Mouse (Mus musculus) spleen, postnatal 10 days (tissue): ENCODE data around the gene Igsf3.

Experiments used
- DNase-seq, 2 experiments: peaks; one replicate each; pipeline ENCODE4 v3.0.0; 2021 to 2022; ENCODE audit warnings: low spot score in 2 of 2

Igsf3 gene

DNA sequence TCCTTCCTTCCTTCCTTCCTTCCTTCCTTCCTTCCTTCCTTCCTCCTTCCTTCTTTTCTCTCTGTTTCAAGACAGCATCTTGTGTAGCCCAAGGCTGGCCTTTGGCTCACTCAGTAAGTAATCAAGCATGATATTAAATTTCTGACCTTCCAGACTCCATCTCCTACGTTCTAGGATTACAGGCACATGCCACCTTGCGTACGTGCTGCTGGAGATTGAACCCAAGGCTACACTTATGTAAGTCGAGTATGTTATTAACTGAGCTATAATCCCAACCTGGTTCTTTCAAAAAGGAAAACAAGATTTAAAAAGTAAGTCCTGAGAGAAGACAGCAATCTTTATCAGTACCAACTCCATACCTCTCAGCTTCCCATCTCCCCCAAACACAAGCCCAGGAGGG is 124.7 kb downstream of the Igsf3 start:
- DNase-seq = no peak

DNA sequence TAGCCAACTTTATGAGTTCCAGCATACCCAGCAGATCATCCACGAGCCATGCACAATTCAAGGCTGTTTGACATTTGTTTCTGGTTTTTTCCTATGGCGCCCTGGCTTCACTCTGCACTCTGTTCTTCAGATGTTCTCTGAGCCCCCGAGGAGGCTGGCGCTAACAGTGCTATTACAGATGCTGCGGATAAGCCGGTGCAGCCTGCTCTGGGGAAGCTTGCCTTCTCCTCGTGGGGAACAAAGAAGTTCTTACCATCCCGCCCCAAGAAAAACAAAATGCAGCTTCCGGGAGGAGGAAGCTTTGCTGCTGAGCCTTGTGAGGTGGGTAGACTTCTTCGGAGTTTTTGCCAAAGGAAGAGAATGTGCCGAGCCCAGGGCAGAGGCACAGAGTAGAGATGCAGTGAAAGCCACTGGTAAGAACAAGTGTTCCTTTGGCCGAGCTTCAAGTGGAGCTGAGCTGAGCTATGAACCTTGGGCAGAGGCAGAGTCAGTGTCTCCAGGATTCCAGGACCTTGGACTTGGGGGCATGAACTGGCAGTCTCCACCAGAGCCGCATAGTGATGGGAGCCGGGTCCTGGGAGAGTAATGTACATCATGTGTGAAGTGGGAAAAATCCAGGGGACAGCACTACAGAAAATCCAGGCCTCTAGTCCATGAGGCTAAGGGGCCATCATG is 125.3 kb downstream of the Igsf3 start:
- DNase-seq = no peak

DNA sequence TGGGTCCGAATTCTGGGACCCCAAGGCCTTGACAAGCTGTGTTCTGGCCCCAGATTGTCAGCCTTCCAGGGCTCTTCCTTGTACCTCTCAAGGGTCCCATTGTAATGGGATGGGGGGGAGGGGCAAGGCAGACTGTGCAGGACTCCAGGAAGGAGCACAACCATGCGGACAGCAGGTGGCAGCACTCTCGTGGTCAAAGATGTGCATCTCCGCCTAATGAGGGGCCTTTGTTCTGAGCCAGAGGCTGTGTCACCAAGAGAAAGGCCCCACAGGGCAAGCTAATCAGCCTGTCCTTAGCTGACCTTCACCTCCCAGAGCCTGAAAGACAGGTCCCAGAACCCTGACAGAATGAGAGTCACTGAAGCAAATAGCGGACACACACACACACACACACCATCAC is 129.3 kb downstream of the Igsf3 start:
- peak; percentile 22 to 73 for DNase-seq

DNA sequence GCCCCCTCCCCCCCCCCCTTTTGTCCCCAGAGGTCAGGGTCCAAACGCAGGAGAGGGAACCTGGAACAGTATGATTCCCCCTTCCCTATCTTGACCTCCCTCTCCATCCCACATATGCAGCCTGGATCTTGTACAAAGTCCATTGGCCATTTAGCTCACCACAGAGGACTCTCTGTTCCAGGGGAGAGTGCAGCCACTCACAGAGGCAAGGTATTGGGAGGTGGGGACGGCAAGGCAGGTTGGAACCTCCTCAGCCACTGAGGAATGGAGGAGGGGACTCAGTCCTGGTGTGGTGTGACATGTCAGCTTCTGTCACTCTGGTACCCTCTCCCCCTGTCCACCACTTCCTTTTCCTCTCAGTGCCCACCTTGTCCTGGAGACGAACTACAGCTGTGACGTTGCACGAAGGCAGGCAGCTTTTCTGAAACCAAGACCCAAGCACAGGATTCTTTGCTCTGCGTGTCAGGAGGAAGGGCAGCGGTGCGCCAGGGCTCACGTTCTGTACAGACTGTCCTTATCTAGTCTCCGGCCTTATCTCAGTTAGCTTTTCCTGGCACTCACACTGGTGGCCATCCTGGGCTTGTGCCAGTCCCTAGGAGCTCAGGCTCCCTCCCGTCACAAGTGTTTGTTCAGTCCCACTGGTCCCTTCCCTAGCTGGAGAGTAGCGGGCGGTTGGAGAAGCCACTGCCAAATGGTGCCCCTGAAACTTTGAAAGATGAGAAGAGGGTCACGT is 130.3 kb downstream of the Igsf3 start:
- no peak for DNase-seq

DNA sequence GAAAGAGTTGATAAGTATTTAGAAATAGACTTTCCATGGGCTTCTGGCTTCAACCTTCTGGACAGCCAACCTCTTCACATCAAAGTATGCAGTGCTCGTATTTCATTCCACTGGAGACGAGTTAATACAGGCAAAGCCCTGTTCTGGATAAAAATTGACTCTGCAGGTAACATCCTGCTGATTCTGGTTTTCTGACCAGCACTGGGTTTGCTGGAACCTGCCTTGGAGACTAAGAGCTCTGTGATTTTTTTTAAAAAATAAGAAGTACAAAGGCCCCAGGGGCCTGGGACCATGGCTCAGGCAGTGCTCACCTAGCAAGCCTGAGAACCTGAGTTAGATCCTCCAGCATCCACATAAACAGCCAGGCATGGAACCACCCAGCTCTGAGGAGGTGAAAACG is 130.9 kb downstream of the Igsf3 start:
- no peak for DNase-seq

DNA sequence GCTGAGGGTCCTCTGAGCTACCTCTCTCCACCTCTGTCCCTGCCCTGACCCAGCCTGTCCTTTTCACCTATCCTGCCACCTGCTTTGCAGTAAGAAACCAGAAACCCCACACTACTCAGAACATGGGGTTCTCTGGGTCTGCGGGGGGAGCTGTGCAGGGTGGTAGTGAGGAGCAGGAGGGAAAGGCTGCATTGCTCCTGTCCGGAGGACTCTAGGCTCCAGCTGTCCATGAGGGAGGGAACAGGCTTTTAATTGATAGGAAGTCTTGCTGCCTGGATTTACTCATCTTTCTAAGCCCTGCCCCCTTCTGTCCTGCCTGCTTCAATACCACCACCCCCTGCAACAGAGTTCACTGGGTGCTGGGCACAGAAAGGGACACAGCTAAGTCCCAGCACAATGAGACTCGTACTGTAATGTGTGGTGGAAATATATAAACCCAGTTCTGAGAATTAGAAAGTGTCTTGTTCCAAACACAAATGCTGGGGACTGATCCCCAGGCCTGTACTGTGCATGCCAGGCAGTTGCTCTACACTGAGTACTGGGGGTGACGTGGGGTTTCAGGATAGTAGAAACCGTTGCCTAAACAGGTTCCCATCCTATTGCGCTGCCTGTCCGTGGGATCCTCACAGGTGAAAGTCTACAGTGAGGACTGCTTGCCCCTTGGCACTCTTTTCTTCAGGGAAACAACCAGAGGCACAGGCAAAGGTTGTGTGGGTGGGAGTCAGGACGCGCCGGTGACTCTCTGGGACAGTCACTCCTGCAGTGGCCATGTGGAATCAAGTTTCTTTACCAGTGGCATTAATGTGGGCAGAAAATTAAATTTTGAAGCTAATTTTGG is 133.0 kb downstream of the Igsf3 start:
- DNase-seq = no peak

DNA sequence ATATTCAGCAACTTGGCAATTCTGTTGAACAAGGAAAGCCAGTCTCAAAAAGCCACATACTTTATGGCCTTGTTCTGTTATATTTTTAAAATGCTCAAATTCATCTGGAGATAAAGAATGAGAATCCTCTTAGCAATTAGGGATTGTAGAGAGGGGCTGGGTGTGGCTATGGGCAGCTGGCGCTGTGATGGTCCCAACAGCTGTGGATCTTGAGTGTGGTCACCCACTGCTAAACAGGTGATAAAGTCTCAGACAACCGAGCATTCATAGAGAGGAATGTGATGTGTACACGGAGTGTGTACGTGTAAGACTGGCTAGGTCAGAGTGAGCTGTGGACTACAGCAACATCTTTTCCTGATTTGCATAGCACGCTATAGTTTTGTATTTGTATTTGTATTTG is 133.7 kb downstream of the Igsf3 start:
- DNase-seq = no peak
